Mouse (Mus musculus) bone marrow, adult 2 months (tissue): Measurements from ENCODE around the gene Cmtm4. TPM values are rescaled to one million over a fixed set of nuclear protein-coding genes. Genes with fewer than 3 reads are reported as not detected.

Experiments
- H3K27ac ChIP-seq: fragments of 200-500 bp; 2 replicates; pipeline ENCODE4 v1.5.1; 2012; ENCODE audit warnings: low read depth, mild to moderate bottlenecking, control low read depth, inconsistent platforms, low read length; ENCODE audit not compliant: control insufficient read depth, poor library complexity, insufficient read depth
- H3K4me1 ChIP-seq: fragments of 200-500 bp; 2 replicates; pipeline ENCODE4 v1.6.1; 2011; ENCODE audit warnings: low read length; ENCODE audit not compliant: control insufficient read depth, insufficient read depth
- H3K4me3 ChIP-seq: fragments of 200-500 bp; replicated peaks from 2 replicates; pipeline ENCODE3; 2011; ENCODE audit warnings: mild to moderate bottlenecking, low read depth, low read length, control low read depth; ENCODE audit not compliant: control insufficient read depth
- CTCF ChIP-seq: fragments of 200-500 bp; IDR thresholded peaks from 2 replicates; pipeline ENCODE4 v1.5.1; 2011; ENCODE audit warnings: low read length, control low read depth; ENCODE audit not compliant: control insufficient read depth, insufficient read depth
- POLR2A ChIP-seq: fragments of 200-500 bp; IDR thresholded peaks from 2 replicates; pipeline ENCODE4 v1.6.1; 2011; ENCODE audit warnings: low read depth, mild to moderate bottlenecking, control low read depth, low read length, borderline replicate concordance; ENCODE audit not compliant: control insufficient read depth
- WGBS: fragments of 180-500 bp; shearing (Covaris S2); methylation state at CpG from one replicate; pipeline ENCODE4 v1.1.7; 2018; 5-methylcytosine and 5-hydroxymethylcytosine counted together
- polyA plus RNA-seq: library from polyadenylated mRNA; stranded (reverse); fragments of >200 nt; gene quantifications from 2 replicates; pipeline ENCODE4 v1.2.4, GENCODE M21; 2011; ENCODE audit warnings: low replicate concordance; ENCODE audit not compliant: missing spikeins, insufficient read depth, insufficient read length

Gene Cmtm4
- polyA plus RNA-seq, 1 experiment = 2.4 TPM

DNA sequence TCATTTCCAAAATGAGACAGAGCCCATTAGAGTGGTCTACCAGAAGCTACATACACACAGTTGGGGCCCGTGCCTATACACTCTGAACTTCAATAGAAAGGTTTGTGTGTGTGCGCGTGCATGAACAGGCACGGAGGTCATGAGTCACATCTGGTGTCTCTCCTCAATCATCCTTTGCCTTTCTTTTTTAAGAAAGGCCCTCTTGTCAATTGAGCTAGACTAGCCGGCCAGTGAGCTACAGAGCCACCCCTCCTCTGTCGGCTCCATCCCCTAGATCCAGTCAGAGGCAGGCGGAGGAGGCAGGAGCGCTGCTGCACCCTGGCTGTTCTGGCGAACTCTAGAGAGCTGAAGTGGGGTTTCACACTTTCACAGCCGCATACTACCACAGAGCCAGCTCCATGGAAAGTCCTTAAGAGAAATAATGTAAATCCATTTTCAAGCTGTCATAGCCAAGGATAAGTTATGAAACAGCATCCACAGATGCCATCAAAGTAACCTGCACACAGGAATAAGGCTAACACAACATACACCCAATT lies 16.2 kb downstream of the Cmtm4 start:
- peaks cover 2% of the 10 kb centered on the region; the same call in 1 of the 2 replicates for H3K4me1 ChIP-seq
- TF ChIP-seq CTCF (no peak), POLR2A (no peak)
- WGBS = 88% methylated on average over 10 of the region's 10 CpGs
- no peak overlapping the region for H3K4me3 ChIP-seq
- no peak overlapping the region for H3K27ac ChIP-seq

DNA sequence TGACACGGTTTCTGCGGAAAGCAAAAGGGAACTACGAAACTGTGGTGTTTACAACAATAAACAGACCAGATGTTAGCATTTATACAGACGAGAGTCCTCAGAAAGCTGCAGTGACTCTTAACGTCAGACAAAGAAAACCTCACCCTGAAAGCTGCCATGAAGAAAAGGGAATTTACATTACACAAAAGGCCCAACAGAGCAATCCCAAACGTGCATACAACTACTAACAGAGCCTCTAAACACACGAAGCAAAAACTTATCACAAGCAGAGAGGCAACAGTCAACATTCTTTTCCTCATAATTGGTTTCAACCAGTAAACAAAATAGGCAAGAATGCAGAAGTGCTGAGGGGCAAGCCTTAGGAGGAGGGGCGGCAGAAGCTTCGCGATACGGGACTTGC lies 18.9 kb downstream of the Cmtm4 start:
- Histone ChIP-seq H3K4me3 (no peak overlapping the region), H3K4me1 (no peaks in the 10 kb centered on the region), H3K27ac (no peak overlapping the region)
- 77% methylated on average over 11 of the region's 11 CpGs for WGBS
- TF ChIP-seq POLR2A (no peak), CTCF (no peak)

DNA sequence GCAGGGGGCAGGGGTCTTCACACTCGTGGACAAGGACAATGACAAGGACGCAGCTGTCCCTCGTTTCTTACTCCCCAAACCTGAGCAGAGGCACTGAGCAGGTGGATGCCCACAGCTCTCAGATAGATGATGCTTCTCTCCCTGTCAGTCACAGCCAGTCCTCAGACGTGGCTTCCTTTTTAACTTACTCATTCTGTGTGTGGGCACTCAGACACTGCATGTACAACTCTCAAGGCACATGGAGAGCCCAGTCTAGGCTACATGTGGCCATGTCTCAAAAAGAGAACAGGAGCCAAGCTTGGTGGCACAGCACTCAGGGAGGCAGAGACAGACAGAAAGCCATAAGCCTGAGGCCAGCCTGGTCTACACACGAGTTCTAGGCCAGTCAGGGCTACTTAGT lies 19.6 kb downstream of the Cmtm4 start:
- no peak overlapping the region for H3K4me3 ChIP-seq
- TF ChIP-seq POLR2A (no peak), CTCF (no peak)
- H3K27ac ChIP-seq = no peak overlapping the region
- no peaks in the 10 kb centered on the region for H3K4me1 ChIP-seq
- 65% methylated on average over 5 of the region's 5 CpGs for WGBS

DNA sequence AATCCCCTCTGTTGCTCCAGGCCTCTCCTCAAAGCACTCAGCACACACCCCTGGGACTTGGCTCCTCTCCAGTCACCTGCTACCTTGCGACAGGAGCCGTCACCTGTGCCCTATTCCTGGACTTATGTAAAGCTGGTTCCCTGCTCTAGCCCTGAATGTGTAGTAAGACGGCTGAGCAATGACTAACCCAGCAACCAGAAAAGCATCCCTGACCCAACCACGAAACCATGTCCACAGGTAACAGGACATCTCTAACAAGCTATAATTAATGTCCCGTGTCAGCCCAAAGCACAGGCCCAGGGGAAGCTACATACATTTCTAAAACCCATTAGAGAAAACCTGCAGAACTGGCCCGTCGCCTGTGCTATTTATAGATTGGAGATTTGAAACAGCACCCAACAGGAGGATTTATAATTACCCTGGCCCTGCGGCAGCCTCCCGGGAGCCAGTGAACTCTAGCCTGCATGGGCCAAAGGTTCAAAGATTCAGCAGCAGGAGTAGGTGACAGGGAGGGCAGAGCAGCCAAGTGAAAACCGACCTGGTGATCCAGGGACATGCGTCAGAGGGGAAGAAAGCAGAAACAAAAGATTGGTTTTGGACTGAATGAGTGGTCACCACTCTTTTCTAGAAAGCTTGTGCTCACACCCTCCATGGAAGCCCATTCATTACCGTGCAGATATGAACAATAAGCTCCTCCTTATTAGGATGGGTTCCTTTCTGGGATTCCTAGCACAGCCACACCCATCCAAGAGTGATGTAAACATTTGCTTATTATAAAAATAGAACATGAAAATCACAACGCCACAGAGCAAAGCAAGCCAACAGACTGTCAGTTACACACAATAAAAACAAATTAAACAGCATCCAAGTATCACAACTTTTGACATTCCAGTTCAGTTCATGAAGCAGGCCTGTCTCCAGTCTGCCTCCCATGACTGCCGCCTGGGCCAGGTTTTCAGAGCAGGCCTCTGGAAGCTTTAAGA lies 20.5 kb downstream of the Cmtm4 start:
- Histone ChIP-seq H3K27ac (no peak overlapping the region), H3K4me1 (no peaks in the 10 kb centered on the region), H3K4me3 (no peak overlapping the region)
- WGBS = 71% methylated on average over 14 of the region's 14 CpGs
- TF ChIP-seq POLR2A (no peak), CTCF (no peak)

DNA sequence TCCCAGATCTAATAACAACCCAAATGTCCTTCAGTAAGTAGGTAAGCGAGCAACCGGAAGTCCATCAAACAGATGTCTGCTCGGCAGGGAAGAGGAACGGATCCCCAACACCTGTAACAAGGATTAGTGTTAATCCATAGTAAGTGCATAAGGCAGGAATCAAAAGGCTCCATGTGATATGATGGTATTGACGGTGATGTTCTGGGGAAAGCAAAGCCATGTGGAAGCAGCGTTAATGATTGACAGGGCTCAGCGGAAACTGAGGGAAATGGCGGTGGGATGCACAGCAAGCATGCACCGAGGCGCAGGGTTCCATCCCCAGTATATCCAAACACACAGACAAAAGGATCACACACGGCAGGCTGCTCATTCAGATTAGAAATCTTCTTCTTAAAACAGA lies 21.3 kb downstream of the Cmtm4 start:
- no peak for TF ChIP-seq CTCF
- TF ChIP-seq POLR2A = no peak
- no peak overlapping the region for H3K27ac ChIP-seq
- 88% methylated on average over 11 of the region's 11 CpGs for WGBS

DNA sequence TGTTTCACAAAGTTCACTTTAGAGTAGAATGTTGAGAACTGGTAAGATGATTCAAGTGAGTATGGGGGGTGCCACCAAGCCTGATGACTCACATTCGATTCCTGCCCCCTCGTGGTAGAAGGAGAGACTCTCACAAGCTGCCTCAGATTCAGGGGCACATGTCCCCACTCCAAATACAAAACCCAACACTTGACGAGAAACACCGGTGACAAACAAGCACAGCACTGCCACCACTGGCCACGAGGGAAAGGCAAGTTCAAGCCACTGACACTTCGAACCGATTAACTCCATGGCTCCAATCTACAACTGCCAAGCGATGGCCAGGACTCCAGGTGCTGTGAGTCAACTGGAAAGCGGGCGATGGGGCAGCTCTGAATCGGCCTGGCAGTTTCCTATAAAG lies 21.8 kb downstream of the Cmtm4 start:
- Histone ChIP-seq H3K27ac (no peak overlapping the region), H3K4me1 (no peaks in the 10 kb centered on the region), H3K4me3 (no peak overlapping the region)
- WGBS = 75% methylated on average over 11 of the region's 11 CpGs
- peak; percentile 23; the same call in 1 of the 2 replicates for TF ChIP-seq CTCF
- no peak for TF ChIP-seq POLR2A

More for the DNA sequence above, 21.3 kb downstream of the Cmtm4 start:
- Histone ChIP-seq H3K4me3 (no peak overlapping the region), H3K4me1 (no peaks in the 10 kb centered on the region)

DNA sequence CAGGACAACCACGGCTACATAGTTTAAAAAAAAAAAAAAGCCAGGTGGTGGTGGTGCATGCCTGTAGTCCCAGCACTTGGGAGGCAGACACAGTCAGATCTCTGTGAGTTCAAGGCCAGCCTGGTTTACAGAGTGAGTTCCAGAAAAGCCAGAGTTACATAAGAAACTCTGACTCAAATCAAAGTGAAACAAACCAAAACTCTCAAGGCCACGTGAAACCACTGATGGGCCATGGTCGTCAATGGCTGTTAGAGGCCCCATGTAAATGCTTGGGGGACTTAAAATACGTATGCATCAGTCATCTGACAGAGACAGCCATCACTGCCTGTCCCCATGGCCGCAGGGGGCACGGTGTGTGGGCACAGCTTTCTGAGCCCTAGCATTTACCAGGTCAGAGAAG lies 24.5 kb downstream of the Cmtm4 start:
- WGBS = 79% methylated on average over 6 of the region's 6 CpGs
- TF ChIP-seq CTCF = no peak
- no peak for TF ChIP-seq POLR2A
- Histone ChIP-seq H3K4me3 (no peak overlapping the region), H3K27ac (no peak overlapping the region), H3K4me1 (no peaks in the 10 kb centered on the region)

DNA sequence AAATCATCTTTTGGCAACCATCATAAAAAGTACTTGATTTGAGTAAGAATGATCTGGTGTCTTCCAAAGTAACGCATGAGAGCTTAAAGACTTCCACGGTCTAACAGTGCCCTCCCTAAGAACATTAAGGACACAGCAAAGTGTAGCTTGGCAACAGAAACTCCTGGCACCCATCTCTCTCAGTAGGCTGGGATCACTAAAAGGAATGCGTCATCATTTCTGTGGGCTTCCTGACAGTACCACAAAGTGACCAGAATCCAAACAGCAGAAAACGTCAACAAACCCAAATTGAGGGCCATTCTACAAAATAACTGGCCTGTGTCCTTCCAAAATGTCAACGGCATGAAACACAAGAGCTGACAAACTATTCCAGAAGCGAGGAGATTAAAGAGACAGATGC lies 25.5 kb downstream of the Cmtm4 start:
- WGBS = 72% methylated on average over 6 of the region's 6 CpGs
- Histone ChIP-seq H3K27ac (no peak overlapping the region), H3K4me1 (no peaks in the 10 kb centered on the region), H3K4me3 (no peak overlapping the region)
- TF ChIP-seq POLR2A (no peak), CTCF (no peak)
